Mouse (Mus musculus) bone marrow, adult 2 months (tissue): ENCODE measurements around the gene Tec. TPM values are rescaled to one million over a fixed set of nuclear protein-coding genes. Genes with fewer than 3 reads are reported as not detected.

Source experiments
- H3K27ac ChIP-seq: fragments of 200-500 bp; 2 replicates; pipeline ENCODE4 v1.5.1; 2012; ENCODE audit warnings: low read depth, mild to moderate bottlenecking, control low read depth, inconsistent platforms, low read length; ENCODE audit not compliant: control insufficient read depth, poor library complexity, insufficient read depth
- H3K4me1 ChIP-seq: fragments of 200-500 bp; 2 replicates; pipeline ENCODE4 v1.6.1; 2011; ENCODE audit warnings: low read length; ENCODE audit not compliant: control insufficient read depth, insufficient read depth
- H3K4me3 ChIP-seq: fragments of 200-500 bp; replicated peaks from 2 replicates; pipeline ENCODE3; 2011; ENCODE audit warnings: mild to moderate bottlenecking, low read depth, low read length, control low read depth; ENCODE audit not compliant: control insufficient read depth
- CTCF ChIP-seq: fragments of 200-500 bp; IDR thresholded peaks from 2 replicates; pipeline ENCODE4 v1.5.1; 2011; ENCODE audit warnings: low read length, control low read depth; ENCODE audit not compliant: control insufficient read depth, insufficient read depth
- POLR2A ChIP-seq: fragments of 200-500 bp; IDR thresholded peaks from 2 replicates; pipeline ENCODE4 v1.6.1; 2011; ENCODE audit warnings: low read depth, mild to moderate bottlenecking, control low read depth, low read length, borderline replicate concordance; ENCODE audit not compliant: control insufficient read depth
- WGBS: fragments of 180-500 bp; shearing (Covaris S2); methylation state at CpG from one replicate; pipeline ENCODE4 v1.1.7; 2018; 5-methylcytosine and 5-hydroxymethylcytosine counted together
- polyA plus RNA-seq: library from polyadenylated mRNA; stranded (reverse); fragments of >200 nt; gene quantifications from 2 replicates; pipeline ENCODE4 v1.2.4, GENCODE M21; 2011; ENCODE audit warnings: low replicate concordance; ENCODE audit not compliant: missing spikeins, insufficient read depth, insufficient read length

Gene Tec
- polyA plus RNA-seq, 1 experiment, result 39.4 TPM

GRCm38 (mm10) chr5:72851674-72852098 is 16.6 kb downstream of the Tec start:
- WGBS, result 9% methylated on average over 4 of the region's 4 CpGs
- TF ChIP-seq CTCF, result no peak
- no peak for TF ChIP-seq POLR2A
- H3K27ac ChIP-seq, result peak overlapping the region; percentile 55; the same call in 1 of the 2 replicates
- H3K4me1 ChIP-seq, result peaks cover 17% of the 10 kb centered on the region
- no peak overlapping the region for H3K4me3 ChIP-seq

- Histone ChIP-seq H3K27ac (peak overlapping the region; percentile 55; the same call in 1 of the 2 replicates), H3K4me3 (no peak overlapping the region), H3K4me1 (peaks cover 17% of the 10 kb centered on the region)
- TF ChIP-seq CTCF (no peak), POLR2A (no peak)
- WGBS, result 56% methylated on average over 12 of the region's 12 CpGs
These were observed 17.2 kb downstream of the Tec start for GRCm38 (mm10) chr5:72850926-72851673.

DNA sequence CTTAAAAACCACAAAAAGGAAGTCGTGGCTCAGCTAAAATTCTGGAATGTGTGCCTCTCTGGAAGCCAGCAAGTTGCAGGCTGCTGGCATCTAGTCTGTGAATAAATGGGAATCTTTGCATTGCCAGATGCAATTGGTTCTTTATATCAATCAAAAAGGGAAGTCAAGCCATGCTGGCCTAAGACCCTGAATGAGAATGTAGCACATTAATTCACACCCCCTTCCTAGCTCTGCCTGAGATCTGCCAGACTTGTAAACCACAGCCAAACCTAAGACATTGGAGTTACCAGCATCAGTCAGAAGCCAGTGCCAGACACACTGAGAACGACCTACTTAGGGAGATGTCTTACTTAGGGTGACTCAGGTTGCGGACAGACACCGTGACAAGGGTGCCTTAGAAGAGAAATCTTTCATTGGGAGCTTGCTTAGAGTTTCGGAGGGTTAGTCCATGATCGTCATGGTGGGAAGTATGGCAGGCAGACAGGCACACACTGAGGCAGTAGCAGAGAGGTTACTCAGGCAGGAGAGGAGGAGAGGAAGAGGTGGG is 19.3 kb downstream of the Tec start:
- Histone ChIP-seq H3K4me1 (peaks cover 17% of the 10 kb centered on the region), H3K4me3 (no peak overlapping the region), H3K27ac (no peak overlapping the region)
- TF ChIP-seq POLR2A (no peak), CTCF (no peak)
- 65% methylated on average over 6 of the region's 6 CpGs for WGBS

GRCm38 (mm10) chr5:72846712-72847111 is 21.6 kb downstream of the Tec start:
- H3K27ac ChIP-seq, result no peak overlapping the region
- WGBS, result 29% methylated on average over 2 of the region's 4 CpGs
- peaks cover 15% of the 10 kb centered on the region for H3K4me1 ChIP-seq
- TF ChIP-seq POLR2A (no peak), CTCF (no peak)
- no peak overlapping the region for H3K4me3 ChIP-seq

- Histone ChIP-seq H3K27ac (no peak overlapping the region), H3K4me3 (no peak overlapping the region), H3K4me1 (peaks cover 10% of the 10 kb centered on the region)
- WGBS, result 81% methylated on average over 9 of the region's 9 CpGs
- TF ChIP-seq POLR2A (no peak), CTCF (no peak)
These were observed 22.2 kb downstream of the Tec start for GRCm38 (mm10) chr5:72845928-72846630.

- H3K27ac ChIP-seq, result no peak overlapping the region
- H3K4me1 ChIP-seq, result peaks cover 7% of the 10 kb centered on the region
- TF ChIP-seq CTCF (no peak), POLR2A (no peak)
- 77% methylated on average over 7 of the region's 7 CpGs for WGBS
- H3K4me3 ChIP-seq, result no peak overlapping the region
These were observed 23.3 kb downstream of the Tec start for GRCm38 (mm10) chr5:72844776-72845495.

- H3K27ac ChIP-seq, result no peak overlapping the region
- H3K4me1 ChIP-seq, result peaks cover 9% of the 10 kb centered on the region
- 23% methylated on average over 2 of the region's 2 CpGs for WGBS
- TF ChIP-seq POLR2A (no peak), CTCF (no peak)
- H3K4me3 ChIP-seq, result no peak overlapping the region
These were observed 24.0 kb downstream of the Tec start for GRCm38 (mm10) chr5:72844294-72844693.

- Histone ChIP-seq H3K27ac (no peak overlapping the region), H3K4me3 (no peak overlapping the region), H3K4me1 (peaks cover 4% of the 10 kb centered on the region)
- TF ChIP-seq CTCF, result no peak
- TF ChIP-seq POLR2A, result no peak
- WGBS, result 65% methylated on average over 3 of the region's 3 CpGs
These were observed 28.6 kb downstream of the Tec start for GRCm38 (mm10) chr5:72839655-72840054.
